Mouse (Mus musculus): Measurements from ENCODE around the gene Pdia5.

- no peak for TF ChIP-seq EP300 (IDR thresholded peaks at IDR 0.05)
- no peak for TF ChIP-seq CTCF (IDR thresholded peaks at IDR 0.05)
Measured at GRCm38 (mm10) chr16:35423250-35424139, 67.2 kb downstream of the Pdia5 start.

Data from lung, postnatal 0 days (tissue).